Mouse (Mus musculus): ENCODE measurements around the gene Npdc1.
A peak's percentile ranks its signal among the peaks of the same experiment; 100 is the strongest.
"Not testable (repeated sequence)": the region's sequence is repeated elsewhere in the genome, so short reads cannot be mapped to it uniquely, and the experiment has no call there.

Gene Npdc1

DNA sequence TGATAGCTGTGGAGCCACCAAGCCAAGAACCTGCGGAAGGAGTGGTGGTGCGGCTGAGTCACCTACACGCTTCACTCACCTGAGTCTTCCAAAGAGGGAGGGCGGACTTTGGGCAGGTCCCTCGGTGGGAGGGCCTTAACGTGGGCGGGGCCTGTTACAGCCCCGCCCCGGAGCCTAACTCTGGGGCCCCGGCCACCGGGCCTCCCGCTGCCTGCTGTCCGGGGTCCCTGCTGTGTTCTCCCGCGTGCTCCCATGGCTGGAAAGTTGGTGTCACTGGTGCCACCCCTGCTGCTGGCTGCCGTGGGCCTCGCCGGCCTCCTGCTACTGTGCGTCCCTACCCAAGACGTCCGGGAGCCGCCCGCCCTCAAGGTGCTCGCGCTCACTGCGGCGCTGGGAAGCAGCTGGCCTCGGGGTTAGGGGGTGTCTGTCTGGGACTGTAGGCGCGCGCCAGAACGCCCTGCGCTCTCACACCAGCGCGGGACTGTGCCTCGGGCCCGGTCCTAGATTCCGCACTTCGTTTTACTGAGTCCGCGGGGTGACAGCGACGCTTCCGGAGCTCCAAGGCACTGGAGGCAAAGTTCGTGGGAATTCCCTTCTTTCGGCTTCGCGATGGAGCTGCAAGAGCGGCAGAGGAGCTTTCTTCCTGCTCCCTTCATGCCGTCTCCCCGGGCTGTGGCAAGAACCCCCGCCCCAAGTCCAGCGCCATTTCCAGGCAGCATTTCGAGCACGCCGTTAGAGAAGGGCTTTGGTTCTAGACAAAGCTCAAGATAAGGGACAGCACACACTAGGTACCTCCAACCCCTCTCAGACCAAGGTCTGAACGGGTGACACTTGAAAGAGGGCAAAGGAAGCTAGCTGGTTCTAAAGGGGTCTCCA lies 3.2 kb upstream of the Npdc1 start, which contains the start of gene Entpd2:
Gene Entpd2 (plus strand): TSS at position 154 of the 876 bp plus-strand sequence.
- DNase-seq (ENCODE audit: low spot score), result peak; percentile 70

GRCm38 (mm10) chr2:25396597-25396983 lies 2.6 kb upstream of the Npdc1 start:
- DNase-seq (ENCODE audit: low spot score), result peak; percentile 59

GRCm38 (mm10) chr2:25397010-25397409 lies 2.1 kb upstream of the Npdc1 start:
- no peak for DNase-seq (ENCODE audit: low spot score)

- no peak for DNase-seq (ENCODE audit: low spot score)
Observed at GRCm38 (mm10) chr2:25398065-25398464, 1.1 kb upstream of the Npdc1 start.

- DNase-seq (ENCODE audit: low spot score), result no peak
Observed at GRCm38 (mm10) chr2:25400291-25400690, 1.1 kb downstream of the Npdc1 start.

GRCm38 (mm10) chr2:25400764-25401163 lies 1.6 kb downstream of the Npdc1 start:
- peak; percentile 74 for DNase-seq (ENCODE audit: low spot score)

DNA sequence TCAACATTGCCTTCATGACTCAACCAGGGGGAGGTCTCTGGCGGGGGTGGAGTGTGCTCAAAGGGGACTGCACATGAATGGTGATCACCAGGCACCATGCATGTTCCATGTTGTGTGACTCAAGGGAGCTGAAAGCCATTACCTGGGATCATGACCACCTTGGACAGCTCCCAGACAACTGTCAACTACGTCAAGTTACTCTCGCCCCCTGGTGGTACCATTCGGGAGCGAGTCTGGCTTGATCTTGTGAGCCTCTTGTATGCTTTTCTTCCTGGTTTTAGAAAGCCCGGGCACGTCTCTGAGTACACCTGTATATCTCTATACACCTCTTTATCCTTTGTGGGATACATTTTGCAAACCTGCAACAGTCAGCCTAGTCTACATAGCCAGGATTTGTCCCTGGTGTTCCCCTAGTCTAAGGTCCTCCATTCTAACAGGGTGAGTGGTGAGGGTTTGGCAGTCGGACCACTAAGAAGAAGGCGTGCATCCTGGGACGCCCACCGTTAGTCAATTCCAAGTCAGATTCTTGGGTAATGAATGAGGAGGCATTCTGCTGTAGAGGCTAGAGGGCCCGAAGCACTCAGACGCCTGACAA lies 3.3 kb downstream of the Npdc1 start:
- peak; percentile 89 for DNase-seq (ENCODE audit: low spot score)

- DNase-seq (ENCODE audit: low spot score), result peak; percentile 73
Observed at GRCm38 (mm10) chr2:25402972-25403601, 3.9 kb downstream of the Npdc1 start.

DNA sequence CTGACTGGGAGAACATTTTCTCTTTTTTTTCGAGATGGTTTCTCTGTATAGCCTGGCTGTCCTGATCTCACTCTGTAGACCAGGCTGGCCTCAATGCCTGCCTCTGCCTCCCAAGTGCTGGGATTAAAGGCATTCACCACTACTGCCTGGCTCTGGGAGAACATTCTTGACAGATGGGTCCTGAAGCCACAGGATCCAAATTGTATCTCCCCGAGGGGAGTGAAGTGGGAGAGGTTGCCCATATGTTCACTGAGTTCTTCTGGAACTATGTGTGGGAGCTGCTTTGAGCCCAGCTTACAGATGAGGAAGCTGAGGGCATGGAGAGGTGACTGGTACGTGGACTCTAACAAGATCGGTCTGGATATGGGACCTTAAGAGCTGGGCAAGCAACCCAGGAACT lies 4.8 kb downstream of the Npdc1 start:
- no peak for DNase-seq (ENCODE audit: low spot score)

- DNase-seq (ENCODE audit: low spot score), result peak; percentile 37
Observed at GRCm38 (mm10) chr2:25408908-25409307, 9.8 kb downstream of the Npdc1 start.

DNA sequence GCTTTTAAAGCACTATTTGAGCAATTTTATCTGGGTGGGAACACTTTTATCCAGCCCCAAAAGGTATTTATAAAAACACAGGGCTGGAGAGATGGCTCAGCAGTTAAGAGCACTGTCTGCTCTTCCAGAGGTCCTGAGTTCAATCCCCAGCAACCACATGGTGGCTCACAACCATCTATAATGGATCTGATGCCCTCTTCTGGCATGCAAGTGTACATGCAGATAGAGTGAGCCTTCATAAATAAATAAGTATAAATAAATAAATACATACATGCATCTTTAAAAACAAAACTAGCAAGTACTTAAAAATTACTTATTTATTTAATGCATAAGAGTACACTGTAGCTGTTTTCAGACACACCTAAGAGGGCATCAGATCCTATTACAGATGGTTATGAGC lies 14.3 kb downstream of the Npdc1 start:
- not testable (repeated sequence) for DNase-seq (ENCODE audit: low spot score)

- DNase-seq (ENCODE audit: low spot score), result no peak
Observed at GRCm38 (mm10) chr2:25417426-25417825, 18.3 kb downstream of the Npdc1 start.

GRCm38 (mm10) chr2:25421896-25422295 lies 22.7 kb downstream of the Npdc1 start:
- no peak for DNase-seq (ENCODE audit: low spot score)

DNA sequence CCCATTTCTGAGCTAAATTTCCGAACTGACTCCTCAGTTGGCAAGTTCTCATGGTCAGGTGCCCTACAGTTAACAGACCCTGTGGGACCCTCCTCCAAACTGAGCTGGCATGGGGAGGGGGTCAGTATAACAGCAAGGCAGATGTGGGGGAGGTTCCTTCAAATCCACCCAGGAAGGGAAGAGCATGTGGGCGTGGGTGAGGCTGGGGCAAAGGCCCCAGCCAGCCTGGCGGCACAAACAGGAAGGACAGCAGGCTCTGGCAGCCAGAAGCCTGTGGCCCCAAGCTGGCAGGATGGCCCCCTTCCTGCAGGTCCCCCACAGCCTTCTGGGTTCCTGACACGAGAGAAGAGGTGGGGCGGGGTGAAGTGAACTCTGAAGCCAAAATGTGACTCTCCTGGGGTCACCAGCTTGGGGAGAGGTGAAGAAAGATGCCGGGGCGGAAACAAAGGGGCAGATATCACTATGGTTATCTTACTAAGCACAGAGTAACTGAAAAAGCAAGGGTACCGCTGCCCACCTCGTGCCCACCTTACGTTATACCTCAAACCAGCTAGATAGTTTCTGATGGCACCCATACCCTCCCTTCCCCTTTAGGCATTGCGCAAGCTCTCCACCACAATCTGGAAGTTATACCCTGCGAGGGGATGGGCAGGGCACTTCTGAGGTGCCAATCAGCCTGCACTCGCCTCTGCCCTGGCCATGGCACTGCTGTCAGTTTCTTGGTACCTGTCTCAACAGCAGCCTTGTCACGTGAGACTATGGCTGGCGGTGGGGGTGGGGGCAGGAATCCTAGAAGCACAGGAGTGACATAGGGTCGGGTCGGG lies 23.6 kb downstream of the Npdc1 start, which contains the start of gene Fut7:
Gene Fut7 (plus strand): TSS at position 681 of the 824 bp plus-strand sequence.
- no peak for DNase-seq (ENCODE audit: low spot score)

DNA sequence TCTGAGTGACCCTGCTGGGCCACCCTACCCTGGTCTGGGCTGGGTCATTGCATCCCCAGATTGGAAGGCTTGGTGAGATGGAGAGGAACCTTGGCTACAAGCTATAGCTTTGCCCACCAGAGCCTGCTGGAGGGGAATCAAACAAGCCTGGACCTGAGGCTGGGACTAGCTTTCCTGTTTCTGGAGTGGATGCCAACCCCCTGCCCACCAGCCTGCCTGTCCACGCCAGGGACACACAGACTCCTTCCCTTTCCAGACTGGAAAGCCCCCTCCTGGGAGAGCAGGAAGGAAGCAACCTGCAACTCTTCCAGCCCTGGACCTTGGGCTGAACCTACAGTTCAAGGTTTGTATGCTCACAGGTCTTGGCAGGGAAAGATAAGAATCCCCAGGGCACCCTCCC lies 24.5 kb downstream of the Npdc1 start:
- DNase-seq (ENCODE audit: low spot score), result no peak

- no peak for DNase-seq (ENCODE audit: low spot score)
Observed at GRCm38 (mm10) chr2:25425481-25425880, 26.3 kb downstream of the Npdc1 start.

DNA sequence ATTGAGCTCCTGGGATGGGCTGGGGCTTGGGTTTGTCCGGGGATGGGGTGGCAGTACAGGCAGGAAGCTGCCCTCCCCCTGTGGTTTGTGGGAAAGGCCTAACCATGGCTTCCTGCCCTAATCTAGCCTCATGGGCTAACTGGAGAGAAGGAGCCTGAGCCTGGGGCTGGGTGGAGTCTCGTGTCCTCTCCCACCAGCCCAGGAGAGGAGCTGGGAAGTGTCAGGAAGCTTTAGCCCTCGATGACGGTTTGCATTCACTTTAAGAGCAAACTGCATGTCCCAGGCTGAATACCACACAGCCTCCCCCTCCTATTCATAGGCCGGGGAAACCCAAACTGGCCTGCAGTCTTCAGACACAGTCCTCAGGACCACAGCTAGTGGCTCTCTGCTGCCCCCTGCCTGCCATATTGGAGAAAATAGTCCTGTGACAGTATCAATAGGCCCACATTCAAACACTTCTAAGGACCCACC lies 27.6 kb downstream of the Npdc1 start:
- peak; percentile 83 for DNase-seq (ENCODE audit: low spot score)

DNA sequence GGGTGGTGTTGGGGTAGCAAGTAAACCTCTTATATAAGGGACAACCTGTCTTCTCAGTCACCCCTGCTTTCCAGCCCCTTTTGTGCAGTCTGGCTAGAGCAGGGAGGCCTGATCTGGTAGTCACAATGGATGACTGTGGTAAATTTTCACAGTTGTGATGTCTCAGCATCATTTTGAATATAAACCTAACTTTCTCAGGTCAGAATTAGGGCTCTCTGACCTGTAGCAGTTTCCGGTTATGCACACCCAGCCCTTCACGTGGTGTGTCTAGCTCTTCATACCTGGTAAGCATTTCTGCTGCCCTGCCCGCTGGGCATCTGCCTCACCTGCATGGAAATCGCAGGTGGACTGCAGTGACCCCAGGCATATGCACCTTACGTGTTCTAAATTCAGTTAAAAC lies 28.1 kb downstream of the Npdc1 start:
- DNase-seq (ENCODE audit: low spot score), result no peak

- DNase-seq (ENCODE audit: low spot score), result peak; percentile 95
Observed at GRCm38 (mm10) chr2:25428442-25429236, 29.5 kb downstream of the Npdc1 start, which contains the start of gene Abca2. TSS of gene Abca2 (plus strand) at chr2:25428703.

DNA sequence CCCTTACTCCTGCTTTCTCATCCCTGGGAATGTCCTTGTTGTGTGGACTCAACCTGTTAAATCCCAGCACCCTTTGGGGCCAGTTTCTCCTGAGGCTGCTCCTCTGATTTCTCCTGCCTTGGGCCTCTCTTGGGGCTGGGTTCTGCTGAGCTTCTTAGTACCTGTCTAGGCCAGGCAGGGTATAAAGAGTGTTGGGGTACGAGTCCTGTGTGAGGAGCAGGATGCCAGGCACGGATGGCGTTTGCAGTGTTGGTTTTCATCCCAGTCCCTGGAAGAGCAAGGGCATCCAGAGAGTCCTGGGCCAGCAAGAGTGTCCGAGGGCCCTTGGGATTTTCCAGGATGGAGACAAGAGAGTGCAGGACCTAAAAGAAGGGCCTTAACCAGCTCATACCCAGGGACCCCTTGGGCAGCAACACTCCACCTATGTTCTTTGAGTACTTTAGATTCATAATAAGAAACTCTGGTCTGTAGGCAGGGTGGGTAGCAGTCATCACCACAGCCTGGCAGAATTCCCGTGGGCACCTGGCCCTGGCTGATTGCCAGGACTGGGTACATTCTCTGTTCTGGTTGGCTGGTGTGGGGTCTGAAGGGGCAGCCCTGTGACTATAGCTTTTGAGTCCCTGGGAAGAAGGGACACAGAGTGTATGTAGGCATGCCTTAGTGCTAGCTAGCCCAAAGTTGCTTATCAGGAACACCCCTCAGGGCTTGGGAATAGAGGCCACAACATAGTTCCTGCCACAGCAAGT lies 30.5 kb downstream of the Npdc1 start:
- DNase-seq (ENCODE audit: low spot score), result no peak

Measured in testis, postnatal 10 days (tissue).